Mouse (Mus musculus): ENCODE results near the gene Ciart.
"Not testable (repeated sequence)": the region's sequence is repeated elsewhere in the genome, so short reads cannot be mapped to it uniquely, and the experiment has no call there.

Ciart gene

GRCm38 (mm10) chr3:95881979-95882815 lies at the start of gene Ciart:
Gene Ciart, minus strand, starts transcription at chr3:95882251.
- DNase-seq (ENCODE audit: low spot score in 2 of 2) = peak; percentile 82 to 90

- DNase-seq (ENCODE audit: low spot score in 2 of 2) = no peak
Measured at GRCm38 (mm10) chr3:95931471-95931870, 49.4 kb upstream of the Ciart start.

GRCm38 (mm10) chr3:95930471-95930789 lies 48.4 kb upstream of the Ciart start:
- peak in 1 of 2 experiments; percentile 28 for DNase-seq (ENCODE audit: low spot score in 2 of 2)

- peak; percentile 32 to 44 for DNase-seq (ENCODE audit: low spot score in 2 of 2)
Measured at GRCm38 (mm10) chr3:95929581-95930470, 47.8 kb upstream of the Ciart start.

- peak; percentile 97 to 98 for DNase-seq (ENCODE audit: low spot score in 2 of 2)
Measured at GRCm38 (mm10) chr3:95928658-95929503, 46.8 kb upstream of the Ciart start, which contains the start of gene Anp32e. Gene Anp32e, plus strand, starts transcription at chr3:95929246.

- DNase-seq (ENCODE audit: low spot score in 2 of 2) = no peak
Measured at GRCm38 (mm10) chr3:95928261-95928657, 46.2 kb upstream of the Ciart start.

GRCm38 (mm10) chr3:95925087-95925486 lies 43.0 kb upstream of the Ciart start:
- peak in 1 of 2 experiments; percentile 36 for DNase-seq (ENCODE audit: low spot score in 2 of 2)

- DNase-seq (ENCODE audit: low spot score in 2 of 2) = peak in 1 of 2 experiments; percentile 35
Measured at GRCm38 (mm10) chr3:95924185-95924584, 42.1 kb upstream of the Ciart start.

GRCm38 (mm10) chr3:95923429-95923828 lies 41.4 kb upstream of the Ciart start:
- not testable (repeated sequence) for DNase-seq (ENCODE audit: low spot score in 2 of 2)

- not testable (repeated sequence) for DNase-seq (ENCODE audit: low spot score in 2 of 2)
Measured at GRCm38 (mm10) chr3:95920532-95920931, 38.5 kb upstream of the Ciart start.

GRCm38 (mm10) chr3:95916760-95917159 lies 34.7 kb upstream of the Ciart start:
- no peak for DNase-seq (ENCODE audit: low spot score in 2 of 2)

GRCm38 (mm10) chr3:95914706-95915105 lies 32.7 kb upstream of the Ciart start:
- DNase-seq (ENCODE audit: low spot score in 2 of 2) = no peak

GRCm38 (mm10) chr3:95907613-95908012 lies 25.6 kb upstream of the Ciart start:
- no peak for DNase-seq (ENCODE audit: low spot score in 2 of 2)

GRCm38 (mm10) chr3:95906860-95907259 lies 24.8 kb upstream of the Ciart start:
- DNase-seq (ENCODE audit: low spot score in 2 of 2) = peak; percentile 74 to 84

- DNase-seq (ENCODE audit: low spot score in 2 of 2) = peak in 1 of 2 experiments; percentile 57
Measured at GRCm38 (mm10) chr3:95905940-95906492, 24.0 kb upstream of the Ciart start.

- DNase-seq (ENCODE audit: low spot score in 2 of 2) = peak in 1 of 2 experiments; percentile 44
Measured at GRCm38 (mm10) chr3:95905146-95905939, 23.3 kb upstream of the Ciart start.

- DNase-seq (ENCODE audit: low spot score in 2 of 2) = no peak
Measured at GRCm38 (mm10) chr3:95904568-95904967, 22.5 kb upstream of the Ciart start, which contains the start of gene Car14. Gene Car14, minus strand, starts transcription at chr3:95904691.

GRCm38 (mm10) chr3:95903753-95904502 lies 21.9 kb upstream of the Ciart start:
- DNase-seq (ENCODE audit: low spot score in 2 of 2) = no peak

GRCm38 (mm10) chr3:95902643-95903042 lies 20.6 kb upstream of the Ciart start:
- no peak for DNase-seq (ENCODE audit: low spot score in 2 of 2)

GRCm38 (mm10) chr3:95902373-95902625 lies 20.2 kb upstream of the Ciart start:
- DNase-seq (ENCODE audit: low spot score in 2 of 2) = no peak

Data from thymus, postnatal 10 days (tissue).